Mouse (Mus musculus) small intestine, adult 2 months (tissue): ENCODE measurements around the gene Efemp2. TPM values are rescaled to one million over a fixed set of nuclear protein-coding genes. Genes with fewer than 3 reads are reported as not detected.

Experiments
- H3K27ac ChIP-seq: fragments of 200-500 bp; 2 replicates; pipeline ENCODE4 v1.5.1; 2012; ENCODE audit warnings: low read depth, low read length, control low read depth, inconsistent platforms; ENCODE audit not compliant: insufficient read depth
- H3K27me3 ChIP-seq: fragments of 200-500 bp; 2 replicates; pipeline ENCODE4 v1.6.1; 2012; ENCODE audit warnings: mild to moderate bottlenecking, moderate library complexity, low read length, inconsistent platforms; ENCODE audit not compliant: control insufficient read depth, insufficient read depth
- H3K36me3 ChIP-seq: fragments of 200-500 bp; 2 replicates; pipeline ENCODE4 v1.6.1; 2012; ENCODE audit warnings: mild to moderate bottlenecking, low read length, control low read depth, inconsistent platforms; ENCODE audit not compliant: control insufficient read depth, insufficient read depth
- H3K4me1 ChIP-seq: fragments of 200-500 bp; 2 replicates; pipeline ENCODE4 v1.6.1; 2012; ENCODE audit warnings: low read length, inconsistent platforms, mixed read lengths; ENCODE audit not compliant: control insufficient read depth, insufficient read depth, insufficient read length
- H3K4me3 ChIP-seq: fragments of 200-500 bp; 2 replicates; pipeline ENCODE4 v1.5.1; 2012; ENCODE audit warnings: low read depth, mild to moderate bottlenecking, control low read depth, inconsistent platforms, low read length, moderate library complexity
- CTCF ChIP-seq: fragments of 200-500 bp; IDR thresholded peaks from 2 replicates; pipeline ENCODE4 v1.5.1; 2012; ENCODE audit warnings: low read depth, mild to moderate bottlenecking, control low read depth, inconsistent platforms, low read length, moderate library complexity, mixed read lengths; ENCODE audit not compliant: insufficient replicate concordance, insufficient read length; ENCODE audit errors: extremely low read depth
- POLR2A ChIP-seq: fragments of 200-500 bp; IDR thresholded peaks from 2 replicates; pipeline ENCODE4 v1.6.1; 2012; ENCODE audit warnings: low read depth, mild to moderate bottlenecking, control low read depth, inconsistent platforms, low read length, moderate library complexity
- WGBS: fragments of 180-500 bp; shearing (Covaris S2); methylation state at CpG from one replicate; pipeline ENCODE4 v1.1.7; 2018; 5-methylcytosine and 5-hydroxymethylcytosine counted together
- polyA plus RNA-seq: library from polyadenylated mRNA; depleted of rRNA; stranded (reverse); fragments of >200 nt; gene quantifications from 2 replicates; pipeline ENCODE4 v1.2.3, GENCODE M21; 2012; rRNA removed

Gene Efemp2
- polyA plus RNA-seq, 1 experiment, result 26.5 TPM

GRCm38 (mm10) chr19:5525204-5525603, 51.5 kb downstream of the Efemp2 start:
- 75% methylated on average over 5 of the region's 5 CpGs for WGBS
- TF ChIP-seq CTCF (no peak), POLR2A (no peak)
- H3K27ac ChIP-seq, result no peak overlapping the region
- no peaks in the 10 kb centered on the region for H3K36me3 ChIP-seq
- H3K4me1 ChIP-seq, result no peaks in the 10 kb centered on the region
- no peaks in the 10 kb centered on the region for H3K27me3 ChIP-seq
- H3K4me3 ChIP-seq, result no peak overlapping the region

- Histone ChIP-seq H3K27me3 (no peaks in the 10 kb centered on the region), H3K36me3 (no peaks in the 10 kb centered on the region), H3K4me1 (no peaks in the 10 kb centered on the region), H3K27ac (peak overlapping the region; percentile 91), H3K4me3 (peak overlapping the region; percentile 55)
- WGBS, result 4% methylated on average over 20 of the region's 20 CpGs
- TF ChIP-seq POLR2A (no peak), CTCF (peak; percentile 99)
These were observed 55.8 kb downstream of the Efemp2 start for GRCm38 (mm10) chr19:5529325-5530137.

- Histone ChIP-seq H3K4me1 (no peaks in the 10 kb centered on the region), H3K27me3 (no peaks in the 10 kb centered on the region), H3K36me3 (no peaks in the 10 kb centered on the region), H3K4me3 (no peak overlapping the region), H3K27ac (peak overlapping the region; percentile 91)
- WGBS, result 24% methylated on average over 7 of the region's 7 CpGs
- TF ChIP-seq CTCF (no peak), POLR2A (no peak)
These were observed 56.4 kb downstream of the Efemp2 start for GRCm38 (mm10) chr19:5530138-5530524.

Other genes starting within 250 kb of the Efemp2 start
- gene Pacs1, start 200.8 kb upstream of the Efemp2 start, polyA plus RNA-seq, result 5.9 and 8.9 TPM in 2 replicates
- gene Sf3b2, start 178.5 kb upstream of the Efemp2 start, polyA plus RNA-seq, result 37.2 and 66.7 TPM in 2 replicates
- 0.04 TPM in 1 of 2 replicates, not detected in the other for gene Gal3st3, start 175.6 kb upstream of the Efemp2 start, polyA plus RNA-seq
- not detected in 2 replicates for gene Catsper1, start 138.2 kb upstream of the Efemp2 start, polyA plus RNA-seq
- 226 and 874 TPM in 2 replicates for gene Cst6, start 124.4 kb upstream of the Efemp2 start, polyA plus RNA-seq
- gene Eif1ad, start 107.2 kb upstream of the Efemp2 start, polyA plus RNA-seq, result 11.8 and 27.0 TPM in 2 replicates
- 63.6 and 100 TPM in 2 replicates for gene Banf1, start 106.8 kb upstream of the Efemp2 start, polyA plus RNA-seq
- gene Sart1, start 85.3 kb upstream of the Efemp2 start, polyA plus RNA-seq, result 7.3 and 27.7 TPM in 2 replicates
- gene Tsga10ip, start 71.4 kb upstream of the Efemp2 start, polyA plus RNA-seq, result 1.4 and 8.3 TPM in 2 replicates
- 32.9 and 63.2 TPM in 2 replicates for gene Drap1, start 49.0 kb upstream of the Efemp2 start, polyA plus RNA-seq
- 41.8 and 76.3 TPM in 2 replicates for gene AI837181, start 48.8 kb upstream of the Efemp2 start, polyA plus RNA-seq
- 0.91 and 2.6 TPM in 2 replicates for gene Fosl1, start 26.4 kb upstream of the Efemp2 start, polyA plus RNA-seq
- gene Ccdc85b, start 16.1 kb upstream of the Efemp2 start, polyA plus RNA-seq, result 3.3 and 4.4 TPM in 2 replicates
- 72.5 and 143 TPM in 2 replicates for gene Fibp, start 13.3 kb upstream of the Efemp2 start, polyA plus RNA-seq
- 8.2 and 10.2 TPM in 2 replicates for gene Ctsw, start 5.4 kb upstream of the Efemp2 start, polyA plus RNA-seq
- gene Mus81, start 14.4 kb downstream of the Efemp2 start, polyA plus RNA-seq, result 19.9 and 29.1 TPM in 2 replicates
- gene Cfl1, start 16.5 kb downstream of the Efemp2 start, polyA plus RNA-seq, result 320 and 703 TPM in 2 replicates
- gene 1700020D05Rik, start 29.8 kb downstream of the Efemp2 start, polyA plus RNA-seq, result 0.19 TPM in 1 of 2 replicates, not detected in the other
- gene Snx32, start 36.6 kb downstream of the Efemp2 start, polyA plus RNA-seq, result 1.7 and 3.2 TPM in 2 replicates
- 28.5 and 55.3 TPM in 2 replicates for gene Ovol1, start 86.7 kb downstream of the Efemp2 start, polyA plus RNA-seq
- gene Ap5b1, start 94.1 kb downstream of the Efemp2 start, polyA plus RNA-seq, result 20.2 and 37.1 TPM in 2 replicates
- 47.0 and 68.0 TPM in 2 replicates for gene Rnaseh2c, start 127.9 kb downstream of the Efemp2 start, polyA plus RNA-seq
- 19.0 and 40.4 TPM in 2 replicates for gene Kat5, start 136.3 kb downstream of the Efemp2 start, polyA plus RNA-seq
- 35.8 and 61.0 TPM in 2 replicates for gene Rela, start 163.5 kb downstream of the Efemp2 start, polyA plus RNA-seq
- gene Sipa1, start 189.8 kb downstream of the Efemp2 start, polyA plus RNA-seq, result 35.1 and 54.0 TPM in 2 replicates
- 65.8 and 169 TPM in 2 replicates for gene Map3k11, start 214.8 kb downstream of the Efemp2 start, polyA plus RNA-seq
- 85.4 and 150 TPM in 2 replicates for gene Pcnx3, start 215.0 kb downstream of the Efemp2 start, polyA plus RNA-seq
- gene Kcnk7, start 230.4 kb downstream of the Efemp2 start, polyA plus RNA-seq, result 0.57 TPM in 1 of 2 replicates, not detected in the other